Mouse (Mus musculus) layer of hippocampus, adult 6 months (tissue): ENCODE results near the gene Cldn15. TPM values are rescaled to one million over a fixed set of nuclear protein-coding genes. Genes with fewer than 3 reads are reported as not detected.

Experiments
- long read RNA-seq, 2 experiments: library from polyadenylated mRNA; unstranded; transcript quantifications; one replicate each; pipeline ENCODE4 v2.0.0; 2019 to 2020
- microRNA-seq: library from miRNA; unstranded; fragments of <30 nt; microRNA quantifications from one replicate; pipeline ENCODE4 v1.2.0, GENCODE M21; 2020
- polyA plus RNA-seq: library from polyadenylated mRNA; unstranded; fragments of <200 nt; fragmentation: Nextera tagmentation; gene quantifications from 2 replicates; pipeline ENCODE4 v1.2.3, GENCODE M21; 2021

The Cldn15 gene
- polyA plus RNA-seq = not detected in 2 replicates
- long read RNA-seq, experiment 1 = 0 reads
- long read RNA-seq, experiment 2 = 0 reads

GRCm38 (mm10) chr5:136966331-136966730 lies at the start of gene Cldn15:
Cldn15 (plus strand) TSS chr5:136966616.

GRCm38 (mm10) chr5:136953015-136953414 lies 13.4 kb upstream of the Cldn15 start, which contains the start of gene Fis1:
Fis1 (plus strand) TSS chr5:136953275.

GRCm38 (mm10) chr5:136986695-136987137 lies 20.3 kb downstream of the Cldn15 start, which contains the start of gene Plod3:
Plod3 (plus strand) TSS chr5:136987019.

GRCm38 (mm10) chr5:136987934-136988271 lies 21.5 kb downstream of the Cldn15 start, which contains the start of gene Znhit1:
Znhit1 (minus strand) TSS chr5:136988021.

Small RNA genes lying within 50 kb of the gene (microRNA-seq; reads per million reads assigned to microRNA genes)
- 410 reads per million, percentile 73 among the genes with 10 or more reads in this experiment for gene Mir702

Other genes with a start within 250 kb of the Cldn15 start
- 0.24 and 0.30 TPM in 2 replicates for gene Col26a1, start 83.4 kb upstream of the Cldn15 start, polyA plus RNA-seq
- 87.2 and 103 TPM in 2 replicates for gene Ift22, start 58.5 kb upstream of the Cldn15 start, polyA plus RNA-seq
- gene Fis1, start 13.3 kb upstream of the Cldn15 start, polyA plus RNA-seq = 555 and 578 TPM in 2 replicates
- 19.9 and 21.9 TPM in 2 replicates for gene Plod3, start 20.4 kb downstream of the Cldn15 start, polyA plus RNA-seq
- 203 and 207 TPM in 2 replicates for gene Znhit1, start 21.4 kb downstream of the Cldn15 start, polyA plus RNA-seq
- 13.6 and 22.1 TPM in 2 replicates for gene Vgf, start 59.8 kb downstream of the Cldn15 start, polyA plus RNA-seq
- 543 and 570 TPM in 2 replicates for gene Ap1s1, start 79.5 kb downstream of the Cldn15 start, polyA plus RNA-seq
- not detected in 2 replicates for gene Serpine1, start 105.7 kb downstream of the Cldn15 start, polyA plus RNA-seq
- 1.9 and 2.0 TPM in 2 replicates for gene Trim56, start 149.6 kb downstream of the Cldn15 start, polyA plus RNA-seq
- gene Muc3, start 182.7 kb downstream of the Cldn15 start, polyA plus RNA-seq = not detected in 2 replicates
- 0.21 and 0.26 TPM in 2 replicates for gene Muc3a, start 245.8 kb downstream of the Cldn15 start, polyA plus RNA-seq